Comparison of ENCODE assay signal across 9 mouse cellular contexts in the genomic region with DNA sequence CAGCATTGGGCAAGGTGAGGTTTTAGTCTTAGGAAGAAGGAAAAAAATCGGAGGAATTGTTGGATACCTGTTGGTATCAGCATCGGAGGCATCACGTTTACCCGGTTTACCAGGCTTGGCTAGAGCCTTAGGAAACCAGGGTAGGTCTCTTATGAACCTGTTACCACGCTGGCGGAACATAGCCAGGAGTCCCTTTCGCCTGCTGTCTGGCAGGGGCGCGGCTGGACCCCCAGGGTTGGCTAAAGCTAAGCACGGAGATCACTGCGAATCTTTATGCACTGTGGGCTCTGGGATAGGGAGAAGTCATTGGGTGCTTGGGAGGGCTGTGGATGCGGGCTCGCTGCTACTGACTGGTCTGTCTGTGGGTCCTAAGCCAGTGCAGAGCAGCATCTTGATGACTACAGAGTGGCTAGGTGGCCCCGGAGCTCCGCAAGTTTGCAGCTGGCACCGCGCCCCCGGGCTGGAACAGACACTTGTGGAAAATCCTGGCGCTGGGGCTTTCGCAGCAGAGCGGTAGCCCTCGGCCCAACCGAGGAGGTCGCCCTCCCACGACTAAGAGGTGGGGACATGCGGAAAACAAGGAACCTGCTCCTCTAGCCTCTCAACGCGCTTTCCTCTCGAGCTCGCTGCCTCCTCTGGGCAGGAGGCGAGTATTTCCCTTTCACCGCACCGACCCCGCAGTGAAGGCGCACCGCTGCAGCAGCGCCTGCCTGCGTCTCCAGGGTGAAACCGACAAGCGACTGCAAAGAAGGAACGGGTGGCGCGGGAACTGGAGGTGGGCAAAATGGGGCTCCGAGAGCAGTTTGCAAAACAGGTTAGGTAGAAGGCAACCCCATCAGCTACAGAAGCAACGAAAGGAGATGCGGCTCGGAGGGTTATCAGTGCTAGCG. TPM values are rescaled to one million over a fixed set of nuclear protein-coding genes. Genes with fewer than 3 reads are reported as not detected.
A peak's percentile ranks its signal among the peaks of the same experiment; 100 is the strongest.
DNase-seq lines count a peak whose midpoint lies in the region; ATAC-seq and TF ChIP-seq lines count a peak whose summit lies in the region.
"Had no signal": no experiment of that assay in that cellular context is flagged by ENCODE, and none has a peak within 500 bp of the region (broad histone marks: within the 10 kb centered on the region; RNA-seq: fewer than 3 reads in every experiment).

No protein-coding gene starts in this region.

- no peaks in the 10 kb centered on the region for H3K4me1 ChIP-seq in liver, embryonic 12.5 days
- no peaks in the 10 kb centered on the region for H3K4me1 ChIP-seq in liver, postnatal 0 days (ENCODE audit: insufficient read depth)
- peaks cover 6% of the 10 kb centered on the region; the same call in 1 of the 2 replicates for H3K4me1 ChIP-seq in heart, embryonic 16.5 days (ENCODE audit: control insufficient read depth, insufficient read depth, low read length)
- H3K4me1 ChIP-seq in olfactory bulb, adult 2 months (ENCODE audit: control insufficient read depth, insufficient read depth, low read length), result peaks cover 4% of the 10 kb centered on the region

- no peak overlapping the region for H3K27ac ChIP-seq in liver, embryonic 12.5 days
- H3K27ac ChIP-seq in liver, postnatal 0 days (ENCODE audit: low read depth), result no peak overlapping the region
- H3K27ac ChIP-seq in heart, embryonic 16.5 days (ENCODE audit: low read length), result no peak overlapping the region
- H3K27ac ChIP-seq in olfactory bulb, adult 2 months (ENCODE audit: insufficient read depth, low read depth, low read length), result no peak overlapping the region

- ATAC-seq in liver, embryonic 12.5 days, result no peak
- no peak for ATAC-seq in liver, postnatal 0 days
- no peak for ATAC-seq in heart, embryonic 16.5 days (replicated peaks; ENCODE audit: extremely low read depth, insufficient read depth, low FRiP score)

- H3K27me3 ChIP-seq in liver, embryonic 12.5 days (replicated peaks), result peaks cover 41% of the 10 kb centered on the region
- H3K27me3 ChIP-seq in liver, postnatal 0 days (ENCODE audit: insufficient read depth, low read length), result peaks cover 27% of the 10 kb centered on the region
- peaks cover 39% of the 10 kb centered on the region for H3K27me3 ChIP-seq in heart, embryonic 16.5 days (ENCODE audit: control insufficient read depth, insufficient read depth, low read length)

- peak overlapping the region; percentile 39 for H3K4me2 ChIP-seq in liver, embryonic 12.5 days
- no peak overlapping the region for H3K4me2 ChIP-seq in liver, postnatal 0 days (ENCODE audit: low read depth, low read length)
- peak overlapping the region; percentile 96 for H3K4me2 ChIP-seq in heart, embryonic 16.5 days (ENCODE audit: low read depth, low read length)

- no peak overlapping the region for H3K9ac ChIP-seq in liver, embryonic 12.5 days
- H3K9ac ChIP-seq in liver, postnatal 0 days (replicated peaks), result no peak overlapping the region
- peak overlapping the region; percentile 46 for H3K9ac ChIP-seq in heart, embryonic 16.5 days (ENCODE audit: low read length)

- TF ChIP-seq CTCF in liver, postnatal 0 days (IDR thresholded peaks at IDR 0.05; ENCODE audit: low read depth), result no peak
- TF ChIP-seq CTCF in olfactory bulb, adult 2 months (IDR thresholded peaks at IDR 0.05; ENCODE audit: insufficient read depth, low read depth, low read length), result no peak

- whole genome bisulfite sequencing in liver, embryonic 12.5 days (ENCODE audit: insufficient replicate concordance), result 2% methylated on average over 48 of the region's 48 CpGs
- 2% methylated on average over 48 of the region's 48 CpGs for WGBS in liver, postnatal 0 days (ENCODE audit: insufficient replicate concordance)
- 1% methylated on average over 48 of the region's 48 CpGs for WGBS in heart, embryonic 16.5 days
- WGBS in olfactory bulb, adult 2 months, result under 1% methylated on average over 48 of the region's 48 CpGs

- intact Hi-C loops in left cerebral cortex, postnatal 36 days (cut with DNase I), result no loop called here

- peak overlapping the region; percentile 13; the same call in 1 of the 2 replicates for H3K4me3 ChIP-seq in liver, embryonic 12.5 days
- H3K4me3 ChIP-seq in liver, postnatal 0 days (ENCODE audit: low read depth, low read length), result no peak overlapping the region
- H3K4me3 ChIP-seq in heart, embryonic 16.5 days (ENCODE audit: low read length), result peak overlapping the region; percentile 62
- peak overlapping the region; percentile 55 for H3K4me3 ChIP-seq in olfactory bulb, adult 2 months (ENCODE audit: insufficient read depth, low read depth, low read length)

- DNase-seq in liver, postnatal 0 days, result no peak
- DNase-seq in embryo, embryonic 10 days (ENCODE audit: low spot score), result peak; percentile 48
- peak; percentile 58 to 68 for DNase-seq in left cerebral cortex, postnatal 36 days (ENCODE audit: low spot score in 2 of 2)
- DNase-seq in spleen, postnatal 36 days (ENCODE audit: low spot score in 2 of 2), result no peak
- DNase-seq in ovary, postnatal 36 days (ENCODE audit: low spot score), result no peak

- H3K36me3 ChIP-seq in liver, embryonic 12.5 days, result no peaks in the 10 kb centered on the region
- H3K36me3 ChIP-seq in liver, postnatal 0 days (replicated peaks; ENCODE audit: insufficient read depth, low read length), result no peaks in the 10 kb centered on the region
- no peaks in the 10 kb centered on the region for H3K36me3 ChIP-seq in heart, embryonic 16.5 days (ENCODE audit: control insufficient read depth, insufficient read depth)

- H3K9me3 ChIP-seq in liver, embryonic 12.5 days (replicated peaks), result no peaks in the 10 kb centered on the region
- no peaks in the 10 kb centered on the region for H3K9me3 ChIP-seq in liver, postnatal 0 days (ENCODE audit: low read length)
- no peaks in the 10 kb centered on the region for H3K9me3 ChIP-seq in heart, embryonic 16.5 days (replicated peaks; ENCODE audit: control insufficient read depth, low read length)

- TF ChIP-seq EP300 in liver, postnatal 0 days (IDR thresholded peaks at IDR 0.05; ENCODE audit: low read depth), result no peak

- TF ChIP-seq POLR2A in olfactory bulb, adult 2 months (IDR thresholded peaks at IDR 0.05; ENCODE audit: insufficient read depth, low read depth, low read length), result no peak

RNA-seq across cellular contexts. Expression of gene Cdh8, which starts 0.9 kb away (rescaled TPM):
- polyA plus RNA-seq in liver, embryonic 12.5 days (2016; fragmentation: Nextera tagmentation; extraction: Ambion mirVana), result 0.06 and 0.13 TPM in 2 replicates
- not detected in 2 replicates for polyA plus RNA-seq in liver, postnatal 0 days (2015; fragmentation: Nextera tagmentation; extraction: Ambion mirVana)
- polyA plus RNA-seq in heart, embryonic 16.5 days (2015; fragmentation: Nextera tagmentation; extraction: Ambion mirVana), result 2.7 and 3.6 TPM in 2 replicates
- total RNA-seq in left cerebral cortex, postnatal 36 days (2021), result 10 to 100 TPM; 45.5 to 51.4 TPM
- not detected in 2 replicates for polyA plus RNA-seq in olfactory bulb, adult 2 months (2012; ENCODE audit: insufficient read depth, insufficient read length, low replicate concordance, missing spikeins)
- polyA plus RNA-seq: testis, adult 2 months had no signal

Comparison
In these comparisons a context has a peak if more than half of its experiments do, and no peak if none do; other contexts are left out.
1. DNase-seq: peak in embryo, embryonic 10 days (single experiment) and left cerebral cortex, postnatal 36 days (2 of 2); none in liver, postnatal 0 days (single experiment), spleen, postnatal 36 days (0 of 2) and ovary, postnatal 36 days (single experiment).